Mouse (Mus musculus): ENCODE data around the gene Rab11fip3. TPM values are rescaled to one million over a fixed set of nuclear protein-coding genes. Genes with fewer than 3 reads are reported as not detected.
"Not testable (repeated sequence)": the region's sequence is repeated elsewhere in the genome, so short reads cannot be mapped to it uniquely, and the experiment has no call there.

Gene Rab11fip3
- total RNA-seq (2021): 100 to 1,000 TPM in 1 of 2 experiments, 10 to 100 TPM in 1; 99.5 to 112 TPM

DNA sequence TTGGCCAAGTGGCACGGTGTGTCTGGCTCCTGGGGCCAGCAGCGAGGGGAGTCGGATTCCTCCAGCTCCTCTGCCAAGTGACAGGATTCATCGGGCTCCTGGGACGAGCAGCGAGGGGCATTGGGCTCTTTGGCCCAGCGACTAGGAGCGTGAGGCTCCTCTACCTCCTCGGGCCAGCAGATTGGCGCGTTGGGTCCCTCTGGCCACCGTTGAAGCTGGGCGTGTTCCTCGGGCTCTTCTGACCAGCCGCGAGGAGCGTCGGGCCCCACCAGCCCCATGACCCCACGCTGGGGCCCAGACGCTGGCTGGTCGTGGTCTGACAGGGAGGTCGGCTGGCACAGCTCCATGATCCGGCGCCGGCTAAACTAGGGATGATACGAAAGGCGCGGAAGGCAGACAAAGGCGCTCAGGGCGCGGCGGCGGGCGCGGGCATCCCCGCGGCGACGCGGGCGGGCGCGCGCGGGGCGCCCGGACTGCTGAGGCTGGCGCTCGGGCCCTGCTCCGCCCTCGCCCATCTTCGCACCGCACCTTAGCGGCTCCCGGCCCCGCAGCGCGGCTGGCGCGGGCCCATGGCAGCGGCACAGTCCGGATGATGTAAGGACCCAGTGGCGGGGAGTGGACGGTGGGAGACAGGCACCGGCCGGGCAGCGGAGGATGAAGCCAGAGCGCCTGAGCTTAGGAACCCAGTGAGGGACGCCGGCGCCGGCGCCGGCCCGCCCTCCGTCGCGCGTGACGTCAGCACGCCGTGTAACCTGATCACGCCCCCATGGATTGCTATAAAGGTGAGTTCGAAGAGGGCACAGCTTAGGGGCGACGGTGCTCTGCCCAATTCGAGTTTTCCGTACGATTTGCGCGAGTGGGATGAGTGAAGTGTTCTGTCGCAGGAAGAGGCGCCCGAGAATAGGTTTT, at the start of gene Rab11fip3:
TSS of gene Rab11fip3 (minus strand) at position 725 of the 909 bp plus-strand sequence.
- DNase-seq: peak; percentile 83 to 85

DNA sequence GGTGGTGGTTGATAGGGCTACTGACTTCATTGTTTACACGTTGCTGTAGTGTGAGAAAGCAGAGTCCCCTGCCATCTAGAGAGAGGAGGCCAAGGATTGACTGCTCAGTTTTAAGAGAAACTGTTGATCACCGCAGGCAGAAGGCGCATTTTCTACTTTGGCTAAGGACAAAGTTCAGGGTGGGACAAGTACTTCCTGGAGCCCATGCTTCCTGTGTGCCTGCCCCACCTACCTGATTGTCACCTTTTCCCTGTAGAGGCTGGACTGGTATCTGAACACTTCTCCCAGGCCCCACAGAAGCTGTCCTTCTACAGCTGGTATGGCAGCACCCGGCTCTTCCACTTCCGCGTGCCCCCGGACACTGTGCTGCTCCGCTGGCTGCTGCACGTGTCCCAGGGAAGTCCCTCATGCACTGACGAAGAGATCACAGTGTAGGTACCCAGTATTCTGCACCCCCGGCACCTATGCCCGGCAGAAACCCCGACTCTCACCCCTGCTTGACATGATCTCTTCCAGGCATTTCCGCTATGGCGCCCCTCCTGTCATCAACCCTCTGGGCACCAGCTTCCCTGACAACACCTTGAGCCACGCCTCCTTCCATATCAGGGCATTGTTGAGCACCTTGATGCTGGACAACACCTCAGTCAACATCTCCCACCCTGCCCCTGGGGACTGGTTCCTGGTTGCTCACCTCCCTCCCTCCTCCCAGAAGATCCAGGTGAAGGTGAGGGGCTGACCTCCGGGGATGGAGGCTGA, 47.3 kb upstream of the Rab11fip3 start:
- DNase-seq: no peak

DNA sequence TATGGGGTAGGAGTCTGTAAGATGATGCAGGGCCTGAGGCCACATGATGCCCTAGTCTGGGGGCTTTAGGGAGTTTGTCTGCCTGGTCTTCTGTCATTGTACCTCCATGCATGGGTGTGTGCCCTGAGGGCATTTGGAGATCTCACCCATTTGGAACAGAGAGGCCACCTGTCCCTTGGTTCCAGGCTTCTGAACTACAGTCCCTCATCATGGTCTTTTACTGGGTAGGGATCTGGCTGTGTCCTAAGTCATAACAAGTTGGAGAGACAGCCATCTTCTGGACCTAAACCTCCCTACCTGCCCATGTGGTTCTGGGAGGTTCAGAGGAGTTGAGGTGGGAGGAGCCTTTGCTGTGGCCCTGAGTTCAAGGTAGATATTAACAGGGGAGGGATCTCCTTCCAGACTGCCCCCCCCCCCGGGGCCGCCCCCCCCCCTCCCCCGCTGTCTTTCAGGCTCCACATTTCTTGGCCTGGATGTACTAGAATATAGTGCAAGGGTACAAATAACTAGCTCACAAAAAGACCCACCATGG, 46.7 kb upstream of the Rab11fip3 start:
- no peak for DNase-seq

DNA sequence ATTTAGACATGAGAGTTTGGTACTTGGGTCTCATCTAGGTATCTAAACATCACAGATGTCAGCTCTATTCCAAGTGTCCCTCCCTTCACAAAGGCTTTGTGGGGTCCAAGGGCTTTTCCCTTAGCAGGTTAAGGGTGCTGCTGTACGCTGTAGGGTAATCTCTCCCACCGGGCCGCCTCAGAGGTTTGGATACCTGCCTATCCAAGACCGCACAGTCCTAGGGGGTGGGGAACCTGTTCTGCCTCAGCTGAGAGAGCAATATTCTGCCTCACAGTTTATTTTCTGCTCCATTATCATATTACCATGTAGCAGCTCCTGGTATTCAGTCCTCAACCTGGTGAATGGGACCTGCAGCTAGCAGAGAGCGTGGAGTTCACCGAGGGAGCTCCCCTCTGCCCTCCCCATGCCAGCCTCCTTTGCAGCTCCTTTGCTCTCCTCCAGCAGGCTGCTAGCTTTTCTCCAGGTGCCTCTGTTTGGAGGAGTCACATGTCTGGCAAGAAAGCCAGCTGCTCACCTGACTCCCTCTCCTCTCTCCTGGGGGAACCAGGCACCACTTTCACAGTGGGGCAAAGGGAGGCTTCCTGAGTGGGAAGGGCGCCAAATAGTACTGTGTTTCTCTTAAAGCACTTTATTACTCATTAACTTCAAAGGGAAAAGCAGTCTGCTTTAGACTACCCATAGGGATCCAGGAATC, 46.0 kb upstream of the Rab11fip3 start:
- no peak for DNase-seq

DNA sequence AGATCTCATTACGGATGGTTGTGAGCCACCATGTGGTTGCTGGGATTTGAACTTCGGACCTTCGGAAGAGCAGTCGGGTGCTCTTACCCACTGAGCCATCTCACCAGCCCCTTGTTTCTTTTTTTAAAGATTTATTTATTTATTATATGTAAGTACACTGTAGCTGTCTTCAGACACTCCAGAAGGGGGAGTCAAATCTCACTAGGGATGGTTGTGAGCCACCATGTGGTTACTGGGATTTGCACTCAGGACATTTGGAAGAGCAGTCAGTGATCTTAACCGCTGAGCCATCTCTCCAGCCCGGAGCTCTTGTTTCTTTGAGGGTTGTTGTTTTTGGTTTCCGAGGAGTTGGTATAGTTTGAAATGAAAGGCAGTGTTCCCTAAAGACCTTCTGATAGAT, 45.1 kb upstream of the Rab11fip3 start:
- DNase-seq: not testable (repeated sequence)

DNA sequence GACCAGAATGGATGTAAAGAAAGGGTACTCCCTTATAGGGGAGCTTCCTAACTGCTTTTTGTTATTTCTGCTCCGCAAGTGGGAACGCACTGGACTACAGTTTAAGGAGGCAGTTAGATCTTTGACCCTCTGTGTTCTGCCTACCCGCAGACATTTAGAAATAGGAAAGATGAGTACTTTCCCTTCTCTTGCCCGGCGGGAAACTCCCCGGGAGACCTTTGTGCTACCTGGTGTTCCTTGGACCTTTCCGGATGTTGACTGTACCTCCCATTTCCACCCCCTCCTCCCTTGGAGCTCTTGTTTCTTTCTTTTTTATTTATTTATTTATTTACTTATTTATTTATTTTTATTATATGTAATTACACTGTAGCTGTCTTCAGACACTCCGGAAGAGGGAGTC, 44.7 kb upstream of the Rab11fip3 start:
- no peak for DNase-seq

DNA sequence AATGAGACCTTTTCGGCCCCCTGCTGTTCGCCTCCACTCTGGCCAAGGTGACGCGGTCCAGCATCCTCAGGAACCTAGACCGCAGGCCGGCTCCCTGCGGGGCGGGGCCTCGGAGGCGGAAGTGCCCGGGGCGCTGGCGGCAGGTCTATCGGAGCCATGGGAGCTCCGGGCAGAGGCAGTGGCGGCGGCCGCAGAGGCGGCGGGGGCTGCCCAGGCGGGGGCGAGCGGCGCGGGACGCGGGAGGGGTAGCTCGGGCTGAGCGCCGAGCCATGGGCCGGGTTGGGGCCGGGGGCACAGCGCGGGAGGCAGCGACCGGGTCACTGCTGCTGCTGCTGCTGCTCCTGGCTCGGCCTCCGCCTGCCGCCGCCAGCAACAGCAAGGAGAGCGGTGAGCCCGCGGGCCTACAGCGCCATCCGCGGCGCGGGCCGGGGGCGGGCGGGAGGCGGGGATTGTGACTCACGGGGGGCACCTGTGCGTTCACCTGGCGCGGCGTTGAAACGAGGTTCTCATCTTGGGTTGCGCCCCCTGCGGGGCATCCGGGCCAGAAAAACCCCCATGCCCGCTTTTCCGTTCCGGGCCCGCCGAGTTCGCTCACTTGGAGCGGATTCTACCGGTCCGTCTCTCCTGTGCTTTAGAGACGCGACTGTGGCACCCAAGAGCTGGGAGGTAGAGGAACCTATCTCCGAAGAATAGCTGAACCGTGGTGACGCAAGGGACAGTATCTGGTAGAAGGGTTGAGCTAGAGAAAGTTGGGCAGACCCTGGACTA, 44.0 kb upstream of the Rab11fip3 start, which contains the start of gene Tmem8:
TSS of gene Tmem8 (plus strand) at position 119 of the 768 bp plus-strand sequence.
- DNase-seq: peak; percentile 61 to 67

DNA sequence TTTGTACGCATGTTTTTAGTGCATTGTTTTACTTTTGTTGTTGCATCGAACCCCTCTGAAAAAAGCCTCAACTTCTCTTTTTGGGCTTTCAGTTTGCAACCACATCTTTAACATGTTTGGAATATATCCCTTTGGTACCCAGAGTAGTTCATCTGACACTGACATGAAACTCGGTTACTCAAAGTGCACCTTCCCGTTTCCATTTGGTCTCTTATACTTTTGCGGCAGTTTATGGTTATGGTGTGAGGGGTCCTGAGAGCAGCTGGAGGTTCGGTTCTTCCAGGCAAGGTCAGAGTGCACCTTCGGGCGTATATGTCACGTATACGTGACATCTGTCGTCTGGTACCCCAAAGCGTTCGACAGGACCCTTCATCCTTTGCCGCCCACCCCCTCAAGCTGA, 43.4 kb upstream of the Rab11fip3 start:
- no peak for DNase-seq

DNA sequence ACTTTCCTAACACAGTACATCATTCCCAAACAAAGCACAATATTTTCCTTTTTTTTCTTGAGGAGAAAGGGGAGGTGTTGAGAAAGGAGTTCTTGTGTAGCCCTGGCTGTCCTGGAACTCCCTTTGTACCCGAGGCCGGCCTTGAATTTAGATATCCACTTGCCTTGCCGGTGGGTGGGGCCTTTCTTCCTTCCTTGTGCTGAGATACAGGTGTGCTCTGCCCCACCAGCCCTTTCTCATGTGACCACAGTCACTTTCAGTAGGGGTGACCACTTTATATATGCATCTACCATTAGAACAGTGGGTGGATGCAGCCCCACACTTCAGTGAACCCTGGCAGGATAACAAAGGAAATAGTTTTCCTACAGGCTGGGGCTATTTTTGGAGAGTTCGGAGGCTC, 42.4 kb upstream of the Rab11fip3 start:
- DNase-seq: no peak

DNA sequence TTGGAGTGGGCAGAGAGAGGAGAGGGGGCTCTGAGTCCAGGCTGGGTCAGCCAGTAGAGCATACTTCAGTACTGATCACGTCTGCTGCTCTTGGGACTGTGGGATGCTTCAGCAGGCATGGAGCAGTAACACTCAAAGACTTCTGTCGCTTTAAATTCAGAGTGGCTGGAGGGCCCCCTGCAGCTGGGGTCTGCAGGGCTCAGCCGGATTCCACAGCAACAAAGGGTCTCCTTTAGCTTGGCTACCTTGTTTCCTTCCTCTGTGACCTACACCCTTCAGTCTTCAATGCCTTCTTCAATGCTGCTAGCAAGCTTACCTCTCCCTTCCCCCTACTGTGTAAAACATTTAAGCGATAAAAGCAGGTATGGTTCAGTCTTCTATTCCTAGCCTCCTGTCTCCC, 41.7 kb upstream of the Rab11fip3 start:
- DNase-seq: no peak

DNA sequence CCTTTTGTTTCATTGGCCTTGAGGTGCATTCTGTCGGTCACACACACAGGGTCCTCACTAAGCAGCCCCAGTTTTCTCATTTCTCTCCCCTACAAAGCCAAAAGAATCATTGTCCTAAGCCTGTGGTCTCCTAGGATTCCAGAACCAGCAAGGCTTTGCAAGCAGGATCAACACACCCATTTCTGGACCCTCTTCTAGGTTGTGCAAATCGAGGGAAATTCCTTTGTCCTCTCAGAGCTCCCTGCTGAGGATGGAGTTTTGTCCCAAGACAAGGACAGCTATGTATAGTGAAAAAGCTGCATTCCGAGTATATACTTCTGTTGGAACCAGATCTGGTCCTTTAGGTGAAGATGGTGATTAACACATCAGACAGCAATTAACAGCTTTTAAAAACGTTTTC, 40.8 kb upstream of the Rab11fip3 start:
- DNase-seq: no peak

DNA sequence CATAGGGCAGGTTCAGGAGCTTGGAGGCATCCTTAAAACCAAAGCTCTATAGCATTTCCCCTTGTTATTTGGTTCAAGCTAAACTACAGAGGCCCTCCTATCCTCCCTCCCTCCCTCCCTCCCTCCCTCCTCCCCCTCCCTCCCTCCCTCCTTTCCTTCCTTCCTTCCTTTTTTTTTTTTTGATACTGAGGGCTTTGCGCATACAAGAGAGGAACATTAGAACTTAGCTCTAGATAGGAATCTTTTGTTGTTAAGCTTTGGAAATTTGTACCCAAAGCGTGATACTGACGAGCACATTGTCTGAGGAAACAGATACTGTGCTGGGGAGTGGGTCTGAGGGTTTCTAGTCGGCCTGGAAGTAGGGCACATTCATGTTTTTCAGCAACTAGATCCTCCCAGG, 36.3 kb upstream of the Rab11fip3 start:
- no peak for DNase-seq

DNA sequence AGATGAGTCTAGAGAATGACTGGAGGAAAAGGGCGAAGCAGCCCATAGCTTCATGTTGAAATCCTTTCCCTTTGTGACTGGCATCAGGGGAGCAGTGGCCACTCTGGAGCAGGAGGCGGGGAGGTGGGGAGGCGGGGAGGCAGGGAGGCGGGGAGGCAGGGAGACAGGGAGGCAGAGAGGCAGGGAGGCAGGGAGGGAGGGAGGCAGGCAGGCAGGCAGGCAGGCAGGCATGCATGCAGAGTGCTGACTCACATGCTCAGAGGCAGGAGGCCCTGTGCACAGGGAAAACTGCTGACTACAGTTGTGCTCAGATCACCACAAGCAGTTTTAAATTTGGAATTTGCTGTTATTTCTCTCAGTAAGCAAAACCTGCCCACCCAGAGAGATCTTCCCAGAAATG, 32.1 kb upstream of the Rab11fip3 start:
- no peak for DNase-seq

DNA sequence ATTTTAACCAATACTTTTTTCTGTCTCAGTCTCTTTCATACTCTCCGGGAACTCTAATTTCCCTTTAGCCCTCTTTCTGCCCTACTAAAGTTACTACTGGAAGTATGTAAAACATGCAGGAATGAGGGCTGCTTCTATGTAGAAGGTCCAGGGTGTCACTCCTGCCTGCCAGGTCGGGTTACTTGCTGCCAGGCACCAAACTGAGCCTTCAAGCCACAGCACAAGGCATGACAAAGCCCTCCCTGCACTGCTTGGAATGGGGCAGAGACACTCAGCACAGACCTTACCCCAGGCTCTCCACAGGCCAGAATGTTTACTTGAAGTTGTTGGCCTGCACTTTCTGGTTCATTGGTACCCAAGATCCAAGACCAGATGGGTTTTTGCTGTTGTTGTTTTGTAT, 30.8 kb upstream of the Rab11fip3 start:
- DNase-seq: no peak

DNA sequence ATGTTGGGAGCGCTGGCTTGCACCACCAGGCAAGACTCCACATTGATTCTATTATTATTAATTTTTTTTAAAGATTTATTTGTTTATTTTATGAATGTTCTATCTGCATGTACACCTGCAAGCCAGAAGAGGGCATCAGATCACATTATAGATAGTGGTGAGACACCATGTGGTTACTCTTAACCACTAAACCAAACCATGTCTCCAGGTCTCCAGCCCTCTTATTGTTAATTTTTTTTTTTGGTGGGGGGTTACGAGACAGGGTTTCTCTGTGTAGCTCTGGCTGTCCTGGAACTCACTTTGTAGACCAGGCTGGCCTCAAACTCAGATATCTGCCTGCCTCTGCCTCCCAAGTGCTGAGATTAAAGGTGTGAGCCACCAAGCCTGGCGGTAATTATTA, 30.0 kb upstream of the Rab11fip3 start:
- not testable (repeated sequence) for DNase-seq

DNA sequence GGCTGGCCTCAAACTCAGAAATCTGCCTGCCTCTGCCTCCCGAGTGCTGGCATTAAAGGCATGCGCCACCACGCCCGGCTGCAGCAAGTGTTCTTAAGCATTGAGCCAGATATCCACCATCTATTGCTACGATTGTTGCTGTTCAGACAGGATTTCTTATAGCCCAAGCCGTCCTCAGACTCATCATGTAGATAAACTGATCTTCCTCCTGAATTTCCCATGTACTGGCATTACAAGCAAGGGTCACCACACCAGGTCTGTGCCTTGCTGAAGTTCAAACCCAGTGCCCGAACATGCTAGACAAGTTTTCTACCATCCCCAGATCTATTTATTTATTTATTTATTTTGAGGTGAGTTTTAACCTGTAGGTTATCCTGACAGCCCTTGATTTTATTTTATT, 29.1 kb upstream of the Rab11fip3 start:
- no peak for DNase-seq

DNA sequence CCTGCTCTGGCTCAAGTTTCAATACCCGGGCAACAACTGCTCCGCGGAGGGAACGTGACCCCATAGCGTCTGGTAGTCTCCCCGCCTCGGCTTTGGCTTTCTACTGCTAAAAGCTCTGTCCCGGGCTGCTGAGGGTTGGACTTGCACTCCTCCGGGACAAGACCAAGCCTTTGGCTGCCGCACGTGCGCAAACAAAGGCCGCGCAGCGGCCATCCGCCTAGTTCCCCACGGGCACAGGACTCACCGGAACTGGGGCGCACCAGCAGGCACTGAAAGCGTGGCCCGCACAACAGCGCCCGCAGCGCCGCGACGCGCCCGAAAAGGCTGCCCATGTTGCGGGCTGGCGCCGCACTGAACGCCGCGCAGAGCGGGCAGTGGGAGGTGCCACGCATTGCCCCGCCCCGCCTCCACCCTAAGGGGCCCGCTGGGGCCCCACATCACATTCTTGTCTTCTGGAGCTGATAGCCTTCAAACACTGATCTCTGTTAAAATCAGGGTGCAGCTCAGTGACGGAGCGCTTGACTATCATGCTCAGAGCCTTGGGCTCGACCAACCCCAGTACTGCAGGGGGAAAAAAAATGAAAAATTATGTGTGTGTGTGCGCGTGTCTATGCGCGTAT, 25.9 kb upstream of the Rab11fip3 start, which contains the start of gene Nme4:
TSS of gene Nme4 (minus strand) at position 482 of the 620 bp plus-strand sequence.
- peak; percentile 65 to 68 for DNase-seq

DNA sequence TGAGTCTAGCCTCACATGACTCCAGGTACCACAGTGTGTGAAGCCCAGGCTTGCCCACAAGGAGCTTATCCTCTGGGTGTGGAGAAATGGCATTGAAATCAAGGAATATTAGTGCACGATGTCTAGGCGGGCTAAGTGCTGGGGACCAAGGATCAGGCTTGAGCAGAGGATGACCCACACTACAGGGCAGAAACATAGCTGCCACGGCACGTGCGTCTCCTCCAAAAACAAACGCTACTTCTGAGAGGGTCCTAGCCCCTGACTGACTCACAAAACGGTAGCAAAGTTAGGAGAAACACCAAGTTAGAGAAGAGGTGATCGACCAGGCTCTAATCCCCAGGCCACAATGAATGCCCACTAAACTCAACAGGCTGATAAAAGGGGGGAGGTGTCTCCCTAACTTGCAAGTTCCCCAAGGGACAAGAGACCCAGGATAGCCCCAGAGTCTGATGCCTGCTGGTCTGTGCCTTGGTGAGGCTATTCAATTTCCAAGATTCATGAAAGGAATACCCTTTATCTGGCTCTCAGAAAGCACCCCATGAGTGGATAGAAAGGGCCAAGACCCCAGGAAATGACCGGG, 25.3 kb upstream of the Rab11fip3 start:
- no peak for DNase-seq

DNA sequence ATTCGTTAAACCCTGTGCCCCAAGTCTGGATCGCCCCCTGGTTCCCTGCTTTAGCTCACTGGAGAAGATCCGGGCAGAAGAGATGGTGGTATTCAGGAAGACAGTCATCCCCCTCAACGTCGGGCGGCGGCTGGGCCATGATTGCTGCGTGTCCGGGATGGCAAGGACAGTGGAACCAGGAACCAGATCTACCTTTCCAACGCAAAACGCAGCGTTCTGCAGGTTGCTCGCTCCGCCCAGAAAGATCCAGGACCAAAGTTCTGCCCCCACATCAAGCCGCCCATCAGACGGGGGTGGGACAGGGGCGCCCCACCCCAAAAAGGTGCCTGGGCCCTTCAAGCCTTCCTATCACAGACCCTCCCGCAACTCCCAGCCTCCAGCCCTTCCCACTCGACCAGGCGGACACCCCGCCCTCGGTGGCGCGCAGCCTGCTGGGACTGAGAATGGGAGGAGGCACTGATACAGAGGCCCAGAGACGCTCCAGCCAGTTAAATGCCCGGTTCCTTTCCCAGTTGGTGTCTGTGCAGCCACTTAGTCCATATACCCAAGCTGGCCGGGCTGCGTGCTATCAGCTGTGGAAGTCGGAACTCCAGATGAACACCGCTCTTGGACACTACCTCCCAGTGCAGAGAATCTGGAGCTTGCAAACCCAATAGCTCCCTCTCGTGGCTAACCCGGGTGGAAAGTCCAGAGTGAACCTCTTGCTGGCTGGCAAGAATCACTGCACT, 20.7 kb upstream of the Rab11fip3 start, which contains the start of gene Decr2:
TSS of gene Decr2 (minus strand) at position 433 of the 728 bp plus-strand sequence.
- DNase-seq: peak; percentile 88 to 89

DNA sequence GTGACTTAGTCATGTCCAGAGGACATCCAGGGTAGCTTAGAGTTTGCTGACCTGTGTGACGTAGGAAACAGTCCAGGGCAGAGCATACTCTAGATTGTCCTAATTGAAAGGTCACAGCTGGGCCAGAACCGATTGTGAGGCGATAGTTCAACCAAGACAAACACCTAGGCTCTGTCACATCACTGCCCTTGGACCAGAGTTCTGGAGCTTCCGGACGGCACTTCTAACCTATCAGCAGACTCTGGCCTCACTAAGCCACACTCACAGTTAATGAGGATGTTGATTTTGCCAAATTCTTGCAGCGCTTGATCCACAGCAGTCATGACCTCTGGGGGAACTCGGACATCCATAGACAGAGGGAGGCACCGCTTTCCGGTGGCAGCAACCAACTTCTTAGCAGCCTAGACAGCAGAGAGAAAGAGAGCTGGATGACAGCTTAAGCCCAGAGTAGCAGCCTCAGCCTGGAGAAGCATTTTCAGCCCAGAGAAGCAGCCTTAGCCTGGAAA, 17.8 kb upstream of the Rab11fip3 start:
- no peak for DNase-seq
